ENCODE assay signal across 8 mouse cellular contexts in the genomic region with DNA sequence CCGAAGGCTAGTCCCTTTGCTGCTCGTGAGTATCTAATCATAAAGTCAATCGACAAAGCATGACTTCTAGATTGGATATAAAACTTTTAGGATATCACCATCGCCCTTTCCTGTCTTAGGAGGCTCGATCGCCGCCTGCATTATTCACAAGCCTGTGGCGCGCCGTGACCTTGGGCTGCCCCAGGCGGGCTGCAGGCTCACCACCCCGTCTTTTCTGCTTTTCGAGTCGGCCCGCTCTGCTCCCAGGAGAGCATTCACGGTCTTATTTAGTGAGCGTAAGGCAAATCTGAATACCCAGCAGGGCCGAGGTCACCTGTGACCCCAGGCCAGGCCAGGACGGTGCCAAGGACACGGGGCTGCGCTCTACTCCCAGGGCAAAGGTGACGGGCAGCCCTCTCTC. TPM values are rescaled to one million over a fixed set of nuclear protein-coding genes. Genes with fewer than 3 reads are reported as not detected.
A peak's percentile ranks its signal among the peaks of the same experiment; 100 is the strongest.
DNase-seq lines count a peak whose midpoint lies in the region; ATAC-seq lines count a peak whose summit lies in the region.

No protein-coding gene starts in this region.

- H3K9ac ChIP-seq in lung, embryonic 15.5 days = peak overlapping the region; percentile 100
- peak overlapping the region; percentile 92 for H3K9ac ChIP-seq in embryonic facial prominence, embryonic 14.5 days (ENCODE audit: low read depth, low read length)
- peak overlapping the region; percentile 99 for H3K9ac ChIP-seq in intestine, embryonic 15.5 days
- peak overlapping the region; percentile 98 for H3K9ac ChIP-seq in neural tube, embryonic 12.5 days

- H3K27me3 ChIP-seq in lung, embryonic 15.5 days = no peaks in the 10 kb centered on the region
- H3K27me3 ChIP-seq in embryonic facial prominence, embryonic 14.5 days (replicated peaks; ENCODE audit: control insufficient read depth, insufficient read depth, low read length) = no peaks in the 10 kb centered on the region
- H3K27me3 ChIP-seq in intestine, embryonic 15.5 days (replicated peaks) = no peaks in the 10 kb centered on the region
- H3K27me3 ChIP-seq in neural tube, embryonic 12.5 days (replicated peaks) = no peaks in the 10 kb centered on the region

- ATAC-seq in lung, embryonic 15.5 days (ENCODE audit: borderline replicate concordance, extremely low read depth, low FRiP score, low TSS enrichment) = peak; percentile 10; the same call in 1 of the 2 replicates
- ATAC-seq in embryonic facial prominence, embryonic 14.5 days (ENCODE audit: low read depth) = no peak; the same call in 1 of the 2 replicates
- no peak; the same call in 1 of the 2 replicates for ATAC-seq in intestine, embryonic 15.5 days
- ATAC-seq in neural tube, embryonic 12.5 days (ENCODE audit: low FRiP score, low read depth) = no peak

- WGBS in lung, embryonic 15.5 days = 1% methylated on average over 22 of the region's 22 CpGs
- 0% methylated on average over 22 of the region's 22 CpGs for WGBS in embryonic facial prominence, embryonic 14.5 days
- WGBS in intestine, embryonic 15.5 days = under 1% methylated on average over 22 of the region's 22 CpGs
- 2% methylated on average over 22 of the region's 22 CpGs for WGBS in neural tube, embryonic 12.5 days

- H3K4me1 ChIP-seq in lung, embryonic 15.5 days = peaks cover 22% of the 10 kb centered on the region
- peaks cover 5% of the 10 kb centered on the region; the same call in 1 of the 2 replicates for H3K4me1 ChIP-seq in embryonic facial prominence, embryonic 14.5 days (ENCODE audit: control insufficient read depth, insufficient read depth, low read length)
- 0 out of 2 replicates have a peak, but pooled peaks cover 3% of the 10 kb centered on the region for H3K4me1 ChIP-seq in intestine, embryonic 15.5 days (replicated peaks)
- peaks cover 20% of the 10 kb centered on the region; the same call in 1 of the 2 replicates for H3K4me1 ChIP-seq in neural tube, embryonic 12.5 days

- peak overlapping the region; percentile 99 for H3K27ac ChIP-seq in lung, embryonic 15.5 days
- H3K27ac ChIP-seq in embryonic facial prominence, embryonic 14.5 days (replicated peaks; ENCODE audit: low read depth, low read length) = peak overlapping the region; percentile 95
- peak overlapping the region; percentile 99 for H3K27ac ChIP-seq in intestine, embryonic 15.5 days
- peak overlapping the region; percentile 72 for H3K27ac ChIP-seq in neural tube, embryonic 12.5 days

- H3K4me2 ChIP-seq in lung, embryonic 15.5 days = peak overlapping the region; percentile 68
- H3K4me2 ChIP-seq in embryonic facial prominence, embryonic 14.5 days (ENCODE audit: low read depth, low read length) = peak overlapping the region; percentile 64
- H3K4me2 ChIP-seq in intestine, embryonic 15.5 days (replicated peaks) = peak overlapping the region; percentile 64
- H3K4me2 ChIP-seq in neural tube, embryonic 12.5 days (replicated peaks) = peak overlapping the region; percentile 84

- no peak for DNase-seq in lung, postnatal 14 days
- DNase-seq in embryonic facial prominence, embryonic 14.5 days (ENCODE audit: low spot score) = no peak
- DNase-seq in testis, postnatal 14 days (ENCODE audit: low spot score) = no peak
- DNase-seq in urinary bladder, postnatal 4 days (ENCODE audit: low spot score in 2 of 2) = no peak
- DNase-seq in spleen, postnatal 14 days (ENCODE audit: low spot score in 2 of 2) = no peak

- H3K4me3 ChIP-seq in lung, embryonic 15.5 days = peak overlapping the region; percentile 96
- H3K4me3 ChIP-seq in embryonic facial prominence, embryonic 14.5 days (ENCODE audit: low read depth, low read length) = peak overlapping the region; percentile 70
- H3K4me3 ChIP-seq in intestine, embryonic 15.5 days (replicated peaks) = peak overlapping the region; percentile 99
- H3K4me3 ChIP-seq in neural tube, embryonic 12.5 days = peak overlapping the region; percentile 91

- H3K9me3 ChIP-seq in lung, embryonic 15.5 days = no peaks in the 10 kb centered on the region
- no peaks in the 10 kb centered on the region for H3K9me3 ChIP-seq in embryonic facial prominence, embryonic 14.5 days (ENCODE audit: control insufficient read depth, low read length)
- H3K9me3 ChIP-seq in intestine, embryonic 15.5 days = no peaks in the 10 kb centered on the region
- no peaks in the 10 kb centered on the region for H3K9me3 ChIP-seq in neural tube, embryonic 12.5 days

- peaks cover 28% of the 10 kb centered on the region for H3K36me3 ChIP-seq in lung, embryonic 15.5 days
- peaks cover 35% of the 10 kb centered on the region for H3K36me3 ChIP-seq in embryonic facial prominence, embryonic 14.5 days (ENCODE audit: control insufficient read depth, insufficient read depth, low read length)
- H3K36me3 ChIP-seq in intestine, embryonic 15.5 days = peaks cover 10% of the 10 kb centered on the region; the same call in 1 of the 2 replicates
- peaks cover 19% of the 10 kb centered on the region for H3K36me3 ChIP-seq in neural tube, embryonic 12.5 days

RNA-seq across cellular contexts. Expression of gene Gabpa, which starts 0.4 kb away (rescaled TPM):
- polyA plus RNA-seq in lung, embryonic 15.5 days (2015; fragmentation: Nextera tagmentation; extraction: Ambion mirVana) = 35.5 and 39.7 TPM in 2 replicates
- 36.3 and 40.0 TPM in 2 replicates for polyA plus RNA-seq in embryonic facial prominence, embryonic 14.5 days (2014; fragmentation: Nextera tagmentation; extraction: Ambion mirVana)
- 27.8 and 29.8 TPM in 2 replicates for polyA plus RNA-seq in intestine, embryonic 15.5 days (2015; fragmentation: Nextera tagmentation; extraction: Ambion mirVana)
- 30.8 and 32.8 TPM in 2 replicates for polyA plus RNA-seq in neural tube, embryonic 12.5 days (2016; fragmentation: Nextera tagmentation; extraction: Ambion mirVana)

RNA-seq across cellular contexts. Expression of gene Atp5j, which starts 1.1 kb away (rescaled TPM):
- polyA plus RNA-seq in lung, embryonic 15.5 days (2015; fragmentation: Nextera tagmentation; extraction: Ambion mirVana) = 838 and 872 TPM in 2 replicates
- 795 and 892 TPM in 2 replicates for polyA plus RNA-seq in embryonic facial prominence, embryonic 14.5 days (2014; fragmentation: Nextera tagmentation; extraction: Ambion mirVana)
- polyA plus RNA-seq in intestine, embryonic 15.5 days (2015; fragmentation: Nextera tagmentation; extraction: Ambion mirVana) = 1,058 and 1,111 TPM in 2 replicates
- polyA plus RNA-seq in neural tube, embryonic 12.5 days (2016; fragmentation: Nextera tagmentation; extraction: Ambion mirVana) = 739 and 746 TPM in 2 replicates
